Mouse (Mus musculus): ENCODE results near the gene Chmp2a. TPM values are rescaled to one million over a fixed set of nuclear protein-coding genes. Genes with fewer than 3 reads are reported as not detected.

Gene Chmp2a
- polyA plus RNA-seq, 1 experiment from 2014 or later: 199 TPM

DNA sequence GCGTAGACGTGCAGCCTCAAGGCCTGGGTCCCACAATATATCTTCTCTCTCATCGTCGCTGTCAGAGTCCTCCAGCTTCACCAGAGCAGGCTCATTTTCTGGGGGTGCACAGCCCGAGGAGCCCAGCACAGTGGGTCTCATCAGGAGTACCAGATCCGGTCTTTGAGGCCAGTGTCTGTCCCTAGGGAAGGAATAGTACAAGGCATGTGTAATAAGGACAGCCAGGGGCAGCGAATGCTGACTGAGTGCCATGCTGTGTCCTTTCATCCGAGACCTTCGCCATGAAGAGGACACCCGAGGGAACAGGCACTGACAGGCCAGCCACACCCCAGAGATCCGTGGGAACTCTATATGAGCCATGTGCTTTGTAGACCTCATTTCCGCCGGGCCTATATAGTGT, 18.4 kb upstream of the Chmp2a start:
- Histone ChIP-seq H3K4me3 (ENCODE audit: low read depth, low read length) (no peak overlapping the region), H3K9me3 (ENCODE audit: control insufficient read depth, low read length) (no peaks in the 10 kb centered on the region), H3K27ac (ENCODE audit: low read depth, low read length) (no peak overlapping the region), H3K27me3 (ENCODE audit: control insufficient read depth, insufficient read depth, low read length) (no peaks in the 10 kb centered on the region), H3K9ac (replicated peaks; ENCODE audit: low read depth, low read length) (no peak overlapping the region), H3K36me3 (ENCODE audit: control insufficient read depth, insufficient read depth, low read length) (no peaks in the 10 kb centered on the region), H3K4me2 (ENCODE audit: low read depth, low read length) (no peak overlapping the region), H3K4me1 (ENCODE audit: control insufficient read depth, insufficient read depth, low read length) (no peaks in the 10 kb centered on the region)
- ATAC-seq (ENCODE audit: low read depth): no peak
- WGBS: 92% methylated on average over 13 of the region's 13 CpGs

DNA sequence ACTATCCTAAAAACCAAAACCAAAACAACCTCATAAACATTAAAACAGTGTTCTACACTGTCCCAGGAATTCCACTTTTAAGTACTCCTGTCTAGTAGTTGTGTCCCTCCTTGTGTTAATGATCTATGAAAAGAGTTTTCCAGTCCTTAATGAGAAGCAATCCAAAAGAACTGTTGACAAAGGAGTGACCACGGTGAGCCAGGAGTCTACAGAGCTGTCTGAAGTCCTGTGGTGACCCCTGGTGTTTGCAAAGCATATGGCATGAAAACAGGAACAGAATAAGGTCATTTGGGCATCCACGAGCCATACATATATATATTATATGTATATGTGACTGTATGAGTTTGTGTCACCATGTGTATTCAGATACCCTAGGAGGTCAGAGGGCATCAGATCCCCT, 11.5 kb upstream of the Chmp2a start:
- H3K4me2 ChIP-seq (ENCODE audit: low read depth, low read length): no peak overlapping the region
- H3K27me3 ChIP-seq (ENCODE audit: control insufficient read depth, insufficient read depth, low read length): peaks cover 18% of the 10 kb centered on the region
- H3K9ac ChIP-seq (replicated peaks; ENCODE audit: low read depth, low read length): no peak overlapping the region
- H3K4me1 ChIP-seq (ENCODE audit: control insufficient read depth, insufficient read depth, low read length): 0 out of 2 replicates have a peak, but pooled peaks cover 8% of the 10 kb centered on the region
- H3K36me3 ChIP-seq (ENCODE audit: control insufficient read depth, insufficient read depth, low read length): no peaks in the 10 kb centered on the region
- no peak overlapping the region for H3K27ac ChIP-seq (ENCODE audit: low read depth, low read length)
- H3K9me3 ChIP-seq (ENCODE audit: control insufficient read depth, low read length): no peaks in the 10 kb centered on the region
- no peak overlapping the region for H3K4me3 ChIP-seq (ENCODE audit: low read depth, low read length)
- 12% methylated on average over 2 of the region's 2 CpGs for WGBS
- peak; percentile 44 for ATAC-seq (ENCODE audit: low read depth)

DNA sequence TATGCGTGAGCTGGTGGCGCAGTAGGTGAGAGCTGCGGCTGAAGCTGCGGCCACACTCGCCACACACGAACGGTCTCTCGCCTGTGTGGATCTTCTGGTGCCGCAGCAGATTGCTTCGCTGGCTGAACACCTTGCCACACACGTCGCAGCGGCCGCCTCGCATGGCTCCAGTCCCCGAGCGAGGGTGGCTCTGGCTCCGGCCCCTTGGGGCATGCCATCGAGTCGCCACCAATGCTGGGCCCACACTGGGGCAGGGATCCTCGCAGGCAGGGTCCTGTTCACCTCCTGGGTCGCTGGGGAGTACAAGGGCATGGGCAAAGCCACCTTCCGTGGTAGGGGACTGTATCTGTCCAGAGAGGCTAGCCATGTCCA, 9.6 kb upstream of the Chmp2a start:
- 3% methylated on average over 23 of the region's 23 CpGs for WGBS
- Histone ChIP-seq H3K9ac (replicated peaks; ENCODE audit: low read depth, low read length) (peak overlapping the region; percentile 72), H3K4me3 (ENCODE audit: low read depth, low read length) (peak overlapping the region; percentile 44), H3K36me3 (ENCODE audit: control insufficient read depth, insufficient read depth, low read length) (no peaks in the 10 kb centered on the region), H3K4me1 (ENCODE audit: control insufficient read depth, insufficient read depth, low read length) (0 out of 2 replicates have a peak, but pooled peaks cover 8% of the 10 kb centered on the region), H3K9me3 (ENCODE audit: control insufficient read depth, low read length) (no peaks in the 10 kb centered on the region), H3K27ac (ENCODE audit: low read depth, low read length) (peak overlapping the region; percentile 71), H3K27me3 (ENCODE audit: control insufficient read depth, insufficient read depth, low read length) (peaks cover 18% of the 10 kb centered on the region), H3K4me2 (ENCODE audit: low read depth, low read length) (peak overlapping the region; percentile 87)
- no peak; the same call in none of the 2 replicates for ATAC-seq (ENCODE audit: low read depth)

DNA sequence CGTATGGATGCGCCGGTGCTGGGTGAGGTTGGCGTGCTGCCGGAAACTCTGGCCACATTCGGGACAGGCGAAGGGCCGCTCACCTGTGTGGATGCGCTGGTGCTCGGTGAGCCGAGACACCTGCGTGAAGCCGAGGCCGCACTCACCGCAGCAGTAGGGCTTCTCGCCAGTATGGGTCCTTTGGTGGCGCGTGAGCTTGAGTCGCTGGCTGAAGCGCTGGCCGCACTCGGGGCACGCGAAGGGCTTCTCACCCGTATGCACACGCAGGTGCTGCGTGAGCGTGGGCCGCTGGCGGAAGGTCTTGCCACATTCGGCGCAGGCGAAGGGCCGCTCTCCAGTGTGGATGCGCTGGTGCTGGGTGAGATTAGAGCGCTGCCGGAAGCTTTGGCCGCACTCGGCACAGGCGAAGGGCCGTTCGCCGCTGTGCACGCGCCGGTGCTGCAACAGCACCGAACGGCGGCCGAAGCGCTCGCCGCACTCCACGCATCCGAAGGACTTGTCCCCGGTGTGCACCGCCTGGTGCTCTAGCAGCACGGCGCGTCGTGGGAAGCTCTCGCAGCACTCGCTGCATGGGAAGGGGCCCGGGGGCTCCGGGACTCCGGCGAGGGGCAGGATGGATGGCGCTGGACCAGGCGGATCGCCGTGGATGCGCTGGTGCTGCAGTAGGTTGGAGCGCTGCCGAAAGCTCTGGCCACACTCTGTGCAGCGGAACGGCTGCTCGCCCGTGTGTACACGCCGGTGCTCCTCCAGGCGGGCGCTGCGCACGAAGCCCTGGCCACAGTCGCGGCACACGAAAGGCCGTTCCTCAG, 9.0 kb upstream of the Chmp2a start:
- Histone ChIP-seq H3K9me3 (ENCODE audit: control insufficient read depth, low read length) (no peaks in the 10 kb centered on the region), H3K4me1 (ENCODE audit: control insufficient read depth, insufficient read depth, low read length) (peaks cover 11% of the 10 kb centered on the region; the same call in 1 of the 2 replicates), H3K27me3 (ENCODE audit: control insufficient read depth, insufficient read depth, low read length) (peaks cover 18% of the 10 kb centered on the region), H3K27ac (ENCODE audit: low read depth, low read length) (peak overlapping the region; percentile 71), H3K9ac (replicated peaks; ENCODE audit: low read depth, low read length) (peak overlapping the region; percentile 72), H3K36me3 (ENCODE audit: control insufficient read depth, insufficient read depth, low read length) (no peaks in the 10 kb centered on the region), H3K4me3 (ENCODE audit: low read depth, low read length) (peak overlapping the region; percentile 44), H3K4me2 (ENCODE audit: low read depth, low read length) (peak overlapping the region; percentile 87)
- WGBS: 5% methylated on average over 80 of the region's 88 CpGs
- ATAC-seq (ENCODE audit: low read depth): peak; percentile 52

DNA sequence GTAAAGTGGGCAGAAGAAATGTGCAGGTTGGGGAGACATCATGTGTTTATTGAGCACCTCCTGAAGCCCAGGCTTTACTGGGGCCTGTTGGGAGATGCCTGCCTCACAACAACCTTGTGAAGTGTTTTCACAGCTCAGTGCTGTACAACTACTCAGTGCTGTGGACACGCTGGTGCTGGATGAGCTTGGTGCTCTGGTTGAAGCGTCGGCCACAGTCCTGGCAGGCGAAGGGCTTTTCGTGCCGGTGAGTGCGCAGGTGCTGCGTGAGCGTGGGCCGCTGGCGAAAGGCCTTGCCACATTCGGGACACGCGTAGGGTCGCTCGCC, 8.5 kb upstream of the Chmp2a start:
- Histone ChIP-seq H3K27ac (ENCODE audit: low read depth, low read length) (no peak overlapping the region), H3K27me3 (ENCODE audit: control insufficient read depth, insufficient read depth, low read length) (peaks cover 18% of the 10 kb centered on the region)
- ATAC-seq (ENCODE audit: low read depth): no peak

DNA sequence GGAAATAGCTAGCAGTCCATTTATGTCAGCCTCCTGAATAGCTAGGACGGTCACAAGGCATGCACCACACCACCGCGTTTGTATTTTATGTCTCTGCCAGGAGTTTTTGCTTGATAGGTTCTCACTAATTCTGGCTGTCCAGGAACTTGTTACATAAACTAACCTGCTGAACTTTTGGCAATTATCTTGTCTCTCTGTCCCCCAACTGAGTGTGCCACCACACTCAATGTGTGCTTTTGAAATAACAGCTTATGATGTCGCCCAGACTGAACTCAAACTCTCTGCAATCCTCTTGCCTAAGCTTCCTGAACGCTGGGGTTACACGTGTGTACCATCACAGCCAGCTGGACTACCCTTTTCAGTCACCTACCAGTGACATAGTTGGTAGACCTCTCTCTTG, 7.9 kb upstream of the Chmp2a start:
- Histone ChIP-seq H3K9me3 (ENCODE audit: control insufficient read depth, low read length) (no peaks in the 10 kb centered on the region), H3K27me3 (ENCODE audit: control insufficient read depth, insufficient read depth, low read length) (peaks cover 18% of the 10 kb centered on the region), H3K36me3 (ENCODE audit: control insufficient read depth, insufficient read depth, low read length) (no peaks in the 10 kb centered on the region), H3K9ac (replicated peaks; ENCODE audit: low read depth, low read length) (no peak overlapping the region), H3K4me3 (ENCODE audit: low read depth, low read length) (no peak overlapping the region), H3K4me2 (ENCODE audit: low read depth, low read length) (no peak overlapping the region), H3K4me1 (ENCODE audit: control insufficient read depth, insufficient read depth, low read length) (peaks cover 13% of the 10 kb centered on the region; the same call in 1 of the 2 replicates), H3K27ac (ENCODE audit: low read depth, low read length) (no peak overlapping the region)
- 83% methylated on average over 6 of the region's 6 CpGs for WGBS
- no peak for ATAC-seq (ENCODE audit: low read depth)

More for the DNA sequence above, 8.5 kb upstream of the Chmp2a start:
- 39% methylated on average over 16 of the region's 16 CpGs for WGBS
- Histone ChIP-seq H3K4me1 (ENCODE audit: control insufficient read depth, insufficient read depth, low read length) (peaks cover 13% of the 10 kb centered on the region; the same call in 1 of the 2 replicates), H3K9me3 (ENCODE audit: control insufficient read depth, low read length) (no peaks in the 10 kb centered on the region), H3K9ac (replicated peaks; ENCODE audit: low read depth, low read length) (no peak overlapping the region), H3K4me2 (ENCODE audit: low read depth, low read length) (peak overlapping the region; percentile 87), H3K4me3 (ENCODE audit: low read depth, low read length) (peak overlapping the region; percentile 44), H3K36me3 (ENCODE audit: control insufficient read depth, insufficient read depth, low read length) (no peaks in the 10 kb centered on the region)

DNA sequence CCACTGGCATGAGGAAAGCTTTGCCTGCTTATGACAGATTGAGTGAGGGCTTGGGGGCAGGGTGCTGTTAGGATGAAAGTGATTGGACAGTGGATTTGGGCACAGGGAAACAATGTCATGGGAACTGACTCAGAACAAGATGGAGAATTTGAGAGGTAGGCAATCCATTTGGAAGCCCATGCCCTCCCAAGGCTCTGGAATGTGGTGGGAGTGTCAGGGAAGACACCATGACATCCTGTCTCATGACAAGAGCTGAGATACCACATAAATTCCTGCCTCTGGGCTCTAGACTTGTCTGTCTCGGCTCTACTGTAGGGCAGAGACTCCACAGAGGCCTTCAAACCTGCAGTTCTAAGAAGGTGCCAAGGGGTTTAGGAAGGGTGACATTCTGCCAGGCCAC, 6.6 kb upstream of the Chmp2a start:
- Histone ChIP-seq H3K27me3 (ENCODE audit: control insufficient read depth, insufficient read depth, low read length) (peaks cover 18% of the 10 kb centered on the region), H3K4me3 (ENCODE audit: low read depth, low read length) (no peak overlapping the region), H3K9me3 (ENCODE audit: control insufficient read depth, low read length) (no peaks in the 10 kb centered on the region), H3K9ac (replicated peaks; ENCODE audit: low read depth, low read length) (no peak overlapping the region), H3K27ac (ENCODE audit: low read depth, low read length) (no peak overlapping the region), H3K4me2 (ENCODE audit: low read depth, low read length) (no peak overlapping the region), H3K4me1 (ENCODE audit: control insufficient read depth, insufficient read depth, low read length) (peaks cover 20% of the 10 kb centered on the region; the same call in 1 of the 2 replicates), H3K36me3 (ENCODE audit: control insufficient read depth, insufficient read depth, low read length) (peaks cover 2% of the 10 kb centered on the region; the same call in 1 of the 2 replicates)
- 77% methylated on average over 1 of the region's 1 CpGs for WGBS
- no peak for ATAC-seq (ENCODE audit: low read depth)

DNA sequence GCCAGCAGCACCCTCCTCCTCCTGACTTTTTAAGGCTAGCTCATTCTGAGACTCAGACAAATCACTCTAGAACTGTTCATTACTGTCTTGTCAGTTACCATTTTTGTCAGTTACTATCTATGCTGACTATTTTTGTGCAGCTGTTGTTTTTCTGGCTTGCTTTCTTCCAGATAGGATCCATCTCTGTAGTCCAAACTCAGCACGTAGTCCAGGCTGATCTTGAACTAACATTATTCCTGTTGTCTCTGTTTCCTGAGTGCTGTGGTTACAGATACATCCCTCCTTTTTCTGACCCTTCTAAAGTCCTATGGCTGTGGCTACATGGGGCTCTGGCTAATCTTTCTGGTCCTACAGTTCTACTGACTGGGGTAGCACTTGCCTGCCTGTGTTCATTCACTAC, 4.6 kb upstream of the Chmp2a start:
- Histone ChIP-seq H3K36me3 (ENCODE audit: control insufficient read depth, insufficient read depth, low read length) (peaks cover 15% of the 10 kb centered on the region), H3K9me3 (ENCODE audit: control insufficient read depth, low read length) (no peaks in the 10 kb centered on the region), H3K4me1 (ENCODE audit: control insufficient read depth, insufficient read depth, low read length) (peaks cover 23% of the 10 kb centered on the region; the same call in 1 of the 2 replicates), H3K27me3 (ENCODE audit: control insufficient read depth, insufficient read depth, low read length) (peaks cover 12% of the 10 kb centered on the region), H3K27ac (ENCODE audit: low read depth, low read length) (no peak overlapping the region), H3K9ac (replicated peaks; ENCODE audit: low read depth, low read length) (peak overlapping the region; percentile 89; the same call in 1 of the 2 replicates), H3K4me2 (ENCODE audit: low read depth, low read length) (peak overlapping the region; percentile 78; the same call in 1 of the 2 replicates), H3K4me3 (ENCODE audit: low read depth, low read length) (no peak overlapping the region)
- 97% methylated on average over 1 of the region's 1 CpGs for WGBS
- no peak for ATAC-seq (ENCODE audit: low read depth)

DNA sequence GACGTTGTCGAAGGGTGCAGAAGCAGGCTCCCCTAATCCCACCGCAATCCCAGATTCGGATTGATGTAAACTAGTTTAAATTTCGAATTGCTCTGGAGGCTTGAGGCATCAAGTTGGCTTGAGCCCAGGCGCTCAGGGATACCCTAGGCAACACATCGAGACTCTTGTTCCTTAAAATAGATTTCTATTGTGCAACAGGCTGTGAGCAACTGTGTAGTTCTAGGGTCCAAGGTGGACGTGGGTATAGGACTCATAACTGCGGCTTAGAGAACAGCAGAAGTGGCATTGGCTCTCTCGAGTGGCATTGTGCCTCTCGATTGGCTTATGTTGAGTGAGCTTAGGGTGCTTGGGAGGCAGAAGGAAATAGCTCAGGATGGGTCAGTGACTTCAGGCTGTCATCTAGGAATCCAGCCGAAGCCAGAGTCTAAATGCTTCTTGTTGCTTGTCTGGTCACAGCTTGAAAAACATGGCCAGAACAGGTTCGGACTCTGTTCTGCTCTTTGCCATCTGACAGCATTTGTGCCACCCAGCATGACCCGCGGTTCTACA, 4.1 kb upstream of the Chmp2a start:
- Histone ChIP-seq H3K27me3 (ENCODE audit: control insufficient read depth, insufficient read depth, low read length) (peaks cover 9% of the 10 kb centered on the region), H3K9me3 (ENCODE audit: control insufficient read depth, low read length) (no peaks in the 10 kb centered on the region), H3K36me3 (ENCODE audit: control insufficient read depth, insufficient read depth, low read length) (peaks cover 15% of the 10 kb centered on the region), H3K27ac (ENCODE audit: low read depth, low read length) (peak overlapping the region; percentile 100), H3K4me2 (ENCODE audit: low read depth, low read length) (peak overlapping the region; percentile 78), H3K4me3 (ENCODE audit: low read depth, low read length) (peak overlapping the region; percentile 62), H3K4me1 (ENCODE audit: control insufficient read depth, insufficient read depth, low read length) (peaks cover 23% of the 10 kb centered on the region), H3K9ac (replicated peaks; ENCODE audit: low read depth, low read length) (peak overlapping the region; percentile 89)
- no peak for ATAC-seq (ENCODE audit: low read depth)
- WGBS: 23% methylated on average over 15 of the region's 15 CpGs

Data from neural tube, embryonic 14.5 days (tissue).